Mouse (Mus musculus): ENCODE data around the gene Spaca4. TPM values are rescaled to one million over a fixed set of nuclear protein-coding genes. Genes with fewer than 3 reads are reported as not detected.

The Spaca4 gene
- total and polyA plus RNA-seq, 3 experiments, result not detected

GRCm38 (mm10) chr7:45721234-45721571 lies 4.4 kb downstream of the Spaca4 start:
- Histone ChIP-seq H3K4me3 (replicated peaks in 1 of 3; ENCODE audit: low read depth in 2 of 3, low read length in 2 of 3, poor library complexity in 1 of 3) (no peak overlapping the region), H3K4me2 (ENCODE audit: insufficient read depth, low read depth, poor library complexity, severe bottlenecking) (no peak overlapping the region), H3K27me3 (replicated peaks) (no peaks in the 10 kb centered on the region), H3K36me3 (replicated peaks in 1 of 2; ENCODE audit: control insufficient read depth in 1 of 2, insufficient read depth in 1 of 2, low read length in 1 of 2) (peaks cover 70 to 79% of the 10 kb centered on the region in 2 experiments), H3K27ac (ENCODE audit: insufficient read depth, low read depth) (no peak overlapping the region), H3K79me2 (replicated peaks; ENCODE audit: control insufficient read depth, extremely low read depth, insufficient read depth, poor library complexity, severe bottlenecking) (peaks cover 31% of the 10 kb centered on the region), H3K9ac (ENCODE audit: insufficient read depth, low read depth) (no peak overlapping the region), H3K4me1 (ENCODE audit: control insufficient read depth in 1 of 2, insufficient read depth in 2 of 2) (peaks cover 7 to 26% of the 10 kb centered on the region in 2 experiments; a peak in 3 of 4 replicates), H3K9me3 (replicated peaks; ENCODE audit: low read length) (no peaks in the 10 kb centered on the region)
- dilution Hi-C loops (cut with MboI; ENCODE audit: extremely low pct_ligation_motif_present, extremely low pct_unique_long_range_greater_than_20kb, low sequenced_read_pairs) (no loop called here), in situ Hi-C loops (cut with MboI; ENCODE audit: low pct_ligation_motif_present, low pct_unique_long_range_greater_than_20kb, low sequenced_read_pairs) (no loop called here)
- no peak for DNase-seq (ENCODE audit: extremely low read depth)
- no peak for TF ChIP-seq PAX5 (IDR thresholded peaks at IDR 0.05; ENCODE audit: low read length)
- peak; percentile 80 for TF ChIP-seq POLR2AphosphoS2 (IDR thresholded peaks at IDR 0.05; ENCODE audit: low read depth, low read length)

- TF ChIP-seq NELFE (IDR thresholded peaks at IDR 0.05; ENCODE audit: low read depth, low read length) (0 out of 2 replicates have a peak, but pooled peaks have one; percentile 16), CTCF (conservative IDR thresholded peaks at IDR 0.05 in 1 of 2, IDR thresholded peaks at IDR 0.05 in 1 of 2; ENCODE audit: low read depth in 2 of 2, low read length in 2 of 2) (peak in 1 of 2 experiments; percentile 26; a peak in 2 of 4 replicates), HCFC1 (IDR thresholded peaks at IDR 0.05; ENCODE audit: low read depth, low read length) (no peak)
- in situ Hi-C loops (cut with MboI; ENCODE audit: low pct_ligation_motif_present, low pct_unique_long_range_greater_than_20kb, low sequenced_read_pairs), result no loop called here
- H3K36me3 ChIP-seq (replicated peaks in 1 of 2; ENCODE audit: control insufficient read depth in 1 of 2, insufficient read depth in 1 of 2, low read length in 1 of 2), result peaks cover 65 to 76% of the 10 kb centered on the region in 2 experiments
These were observed 5.0 kb downstream of the Spaca4 start, which contains the start of gene Fam83e for GRCm38 (mm10) chr7:45720413-45721233. Fam83e (plus strand) TSS chr7:45721212.

GRCm38 (mm10) chr7:45719738-45720412 lies 5.7 kb downstream of the Spaca4 start:
- peaks cover 57 to 71% of the 10 kb centered on the region in 2 experiments for H3K36me3 ChIP-seq (replicated peaks in 1 of 2; ENCODE audit: control insufficient read depth in 1 of 2, insufficient read depth in 1 of 2, low read length in 1 of 2)
- dilution Hi-C loops (cut with MboI; ENCODE audit: extremely low pct_ligation_motif_present, extremely low pct_unique_long_range_greater_than_20kb, low sequenced_read_pairs), result no loop called here

More at GRCm38 (mm10) chr7:45720413-45721233, 5.0 kb downstream of the Spaca4 start, which contains the start of gene Fam83e:
- H3K4me1 ChIP-seq (ENCODE audit: control insufficient read depth in 1 of 2, insufficient read depth in 2 of 2), result peaks cover 7 to 32% of the 10 kb centered on the region in 2 experiments; a peak in 3 of 4 replicates
- 0 out of 2 replicates have a peak within 1 kb of the TSS, but pooled peaks have one; percentile 4 for H3K27ac ChIP-seq (ENCODE audit: insufficient read depth, low read depth)
- H3K27me3 ChIP-seq (replicated peaks), result no peaks in the 10 kb centered on the region
- no peak for DNase-seq (ENCODE audit: extremely low read depth)
- H3K9ac ChIP-seq (ENCODE audit: insufficient read depth, low read depth), result 0 out of 2 replicates have a peak within 1 kb of the TSS, but pooled peaks have one; percentile 98
- H3K9me3 ChIP-seq (replicated peaks; ENCODE audit: low read length), result no peaks in the 10 kb centered on the region
- dilution Hi-C loops (cut with MboI; ENCODE audit: extremely low pct_ligation_motif_present, extremely low pct_unique_long_range_greater_than_20kb, low sequenced_read_pairs), result no loop called here
- H3K79me2 ChIP-seq (replicated peaks; ENCODE audit: control insufficient read depth, extremely low read depth, insufficient read depth, poor library complexity, severe bottlenecking), result peaks cover 35% of the 10 kb centered on the region
- peak within 1 kb of the TSS in 1 of 3 experiments; percentile 100 for H3K4me3 ChIP-seq (replicated peaks in 1 of 3; ENCODE audit: low read depth in 2 of 3, low read length in 2 of 3, poor library complexity in 1 of 3)
- H3K4me2 ChIP-seq (ENCODE audit: insufficient read depth, low read depth, poor library complexity, severe bottlenecking), result peak within 1 kb of the TSS; percentile 39; the same call in 1 of the 2 replicates

More at GRCm38 (mm10) chr7:45719738-45720412, 5.7 kb downstream of the Spaca4 start:
- Histone ChIP-seq H3K4me2 (ENCODE audit: insufficient read depth, low read depth, poor library complexity, severe bottlenecking) (peak overlapping the region; percentile 39), H3K9me3 (replicated peaks; ENCODE audit: low read length) (no peaks in the 10 kb centered on the region), H3K79me2 (replicated peaks; ENCODE audit: control insufficient read depth, extremely low read depth, insufficient read depth, poor library complexity, severe bottlenecking) (peaks cover 36% of the 10 kb centered on the region), H3K27me3 (replicated peaks) (no peaks in the 10 kb centered on the region), H3K9ac (ENCODE audit: insufficient read depth, low read depth) (peak overlapping the region; percentile 98; the same call in 1 of the 2 replicates), H3K4me1 (ENCODE audit: control insufficient read depth in 1 of 2, insufficient read depth in 2 of 2) (peaks cover 7 to 35% of the 10 kb centered on the region in 2 experiments; a peak in 3 of 4 replicates), H3K27ac (ENCODE audit: insufficient read depth, low read depth) (peak overlapping the region; percentile 4; the same call in 1 of the 2 replicates), H3K4me3 (replicated peaks in 1 of 3; ENCODE audit: low read depth in 2 of 3, low read length in 2 of 3, poor library complexity in 1 of 3) (peak overlapping the region in 2 of 3 experiments; percentile 95 to 100)
- DNase-seq (ENCODE audit: extremely low read depth), result no peak
- TF ChIP-seq POLR2A (IDR thresholded peaks at IDR 0.05; ENCODE audit: low read depth, low read length) (no peak), POLR2AphosphoS2 (IDR thresholded peaks at IDR 0.05; ENCODE audit: low read depth, low read length) (peak; percentile 31; the same call in 1 of the 2 replicates)
- in situ Hi-C loops (cut with MboI; ENCODE audit: low pct_ligation_motif_present, low pct_unique_long_range_greater_than_20kb, low sequenced_read_pairs), result no loop called here

Data from CH12.LX (cell line).